Mouse (Mus musculus): ENCODE results near the gene Onecut1.

- no peak for TF ChIP-seq ZNF384 (IDR thresholded peaks at IDR 0.05; ENCODE audit: low read depth, low read length)
- no peak for TF ChIP-seq MAFK (IDR thresholded peaks at IDR 0.05; ENCODE audit: insufficient read depth, low read depth, low read length)
- no peak for TF ChIP-seq ZC3H11A (IDR thresholded peaks at IDR 0.05; ENCODE audit: borderline replicate concordance, low read depth, low read length)
- no peak for TF ChIP-seq HCFC1 (IDR thresholded peaks at IDR 0.05; ENCODE audit: borderline replicate concordance, insufficient read depth, low read length)
- TF ChIP-seq CHD2 (IDR thresholded peaks at IDR 0.05; ENCODE audit: low read depth, low read length): no peak
These were observed 49.7 kb downstream of the Onecut1 start for GRCm38 (mm10) chr9:74911430-74911829.

All from ES-E14 (cell line).